Mouse (Mus musculus): Measurements from ENCODE around the gene Ddit4l.
"Not testable (repeated sequence)": the region's sequence is repeated elsewhere in the genome, so short reads cannot be mapped to it uniquely, and the experiment has no call there.

Ddit4l gene

DNA sequence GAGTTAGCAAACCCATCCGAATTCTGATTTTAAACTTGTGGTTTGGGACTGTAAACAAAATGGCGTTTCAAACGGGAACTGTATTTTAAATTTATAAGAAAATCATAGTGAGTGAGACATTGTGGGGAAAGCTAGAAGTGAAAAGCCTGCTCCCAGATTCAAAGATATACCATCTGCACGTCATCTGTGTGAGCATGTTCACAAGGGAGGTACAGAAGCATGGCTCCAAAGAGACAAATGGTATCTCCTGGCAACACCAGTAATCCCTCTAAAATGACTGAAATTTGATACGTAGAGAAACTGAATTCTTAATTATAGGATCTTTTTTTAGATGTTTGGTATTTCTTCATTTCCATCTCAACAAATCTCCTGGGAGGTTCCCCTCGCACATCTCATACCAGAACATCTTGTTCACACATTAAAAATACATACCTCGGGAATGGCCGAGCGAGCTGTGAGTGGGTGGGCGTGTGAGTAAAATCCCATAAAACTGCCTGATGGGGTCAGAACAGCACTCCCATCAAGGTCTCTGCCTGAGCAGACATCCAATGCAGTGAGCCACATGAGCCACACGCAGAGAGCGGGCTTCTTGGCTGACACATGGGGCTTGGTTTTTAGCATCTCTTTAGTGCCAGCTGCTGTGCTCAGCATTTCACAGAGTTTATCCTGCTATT is 26.2 kb downstream of the Ddit4l start:
- DNase-seq (ENCODE audit: low spot score), result no peak

DNA sequence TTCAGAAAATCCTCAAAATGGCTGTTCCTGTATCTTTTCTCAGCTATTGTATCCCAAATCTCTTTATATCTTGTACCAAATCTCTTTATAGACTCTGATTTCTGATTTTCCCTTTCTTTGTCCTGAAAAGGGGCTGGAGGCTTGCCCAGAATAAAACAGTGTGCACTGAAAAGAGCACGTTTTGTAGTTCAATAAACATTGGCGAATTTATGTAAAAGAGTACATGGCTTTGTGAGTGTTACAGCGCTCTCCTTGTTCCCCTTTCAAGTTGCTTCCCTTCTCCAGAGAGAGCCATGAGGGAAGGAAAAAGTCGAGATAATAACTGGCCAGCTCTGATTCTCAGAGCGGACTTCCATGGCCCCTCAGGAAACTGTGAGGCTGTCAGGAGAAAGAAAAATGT is 27.7 kb downstream of the Ddit4l start:
- no peak for DNase-seq (ENCODE audit: low spot score)

DNA sequence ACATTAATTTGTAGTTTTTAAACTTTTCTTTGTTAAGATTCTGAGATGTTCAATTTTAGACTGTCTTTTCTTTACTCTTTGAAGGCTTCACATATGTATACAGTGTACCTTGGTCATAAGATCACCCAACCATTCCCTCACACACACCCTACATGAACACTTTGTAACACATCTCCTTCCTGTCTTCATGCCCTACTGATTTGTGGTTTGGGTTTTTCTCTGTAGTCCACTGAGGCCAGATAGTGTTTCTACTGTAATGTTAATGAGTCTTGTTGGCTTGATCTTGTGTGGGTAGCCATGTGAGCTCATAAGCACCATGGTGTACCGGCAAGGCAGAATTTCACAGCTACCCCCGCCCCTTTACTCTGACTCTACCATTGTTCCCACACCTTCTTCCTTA is 31.4 kb downstream of the Ddit4l start:
- no peak for DNase-seq (ENCODE audit: low spot score)

DNA sequence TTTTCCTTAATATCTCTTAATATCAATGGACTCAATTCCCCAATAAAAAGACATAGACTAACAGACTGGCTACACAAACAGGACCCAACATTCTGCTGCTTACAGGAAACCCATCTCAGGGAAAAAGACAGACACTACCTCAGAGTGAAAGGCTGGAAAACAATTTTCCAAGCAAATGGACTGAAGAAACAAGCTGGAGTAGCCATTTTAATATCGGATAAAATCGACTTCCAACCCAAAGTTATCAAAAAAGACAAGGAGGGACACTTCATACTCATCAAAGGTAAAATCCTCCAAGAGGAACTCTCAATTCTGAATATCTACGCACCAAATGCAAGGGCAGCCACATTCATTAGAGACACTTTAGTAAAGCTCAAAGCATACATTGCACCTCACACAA is 49.8 kb downstream of the Ddit4l start, which contains the start of gene Gm21962:
Gm21962 (plus strand) TSS at position 301 of the 400 bp plus-strand sequence.
- not testable (repeated sequence) for DNase-seq (ENCODE audit: low spot score)
